Mouse (Mus musculus) midbrain, postnatal 0 days (tissue): ENCODE results near the gene March10. TPM values are rescaled to one million over a fixed set of nuclear protein-coding genes. Genes with fewer than 3 reads are reported as not detected.

Source experiments
- ATAC-seq: fragments of 200-750 bp; cut with Nextera tagmentation; 2 replicates; pipeline ENCODE4 v1.8.0; 2017; ENCODE audit warnings: moderate number of reproducible peaks, mild to moderate bottlenecking, moderate TSS enrichment, moderate library complexity; ENCODE audit not compliant: low FRiP score
- DNase-seq: peaks from one replicate; pipeline ENCODE4 v3.0.0-alpha.2; 2015; ENCODE audit warnings: low spot score
- H3K27ac ChIP-seq: fragments of 300-500 bp; sonication (generic); 2 replicates; pipeline ENCODE4 v1.5.1; 2014; ENCODE audit warnings: low read depth, mild to moderate bottlenecking, low read length, mixed read lengths
- H3K27me3 ChIP-seq: fragments of 300-500 bp; sonication (generic); 2 replicates; pipeline ENCODE4 v1.6.1; 2014; ENCODE audit warnings: low read length, control low read depth, mixed read lengths; ENCODE audit not compliant: insufficient read depth
- H3K36me3 ChIP-seq: fragments of 300-500 bp; sonication (generic); 2 replicates; pipeline ENCODE4 v1.6.1; 2014; ENCODE audit warnings: low read length, control low read depth, mixed read lengths; ENCODE audit not compliant: insufficient read depth
- H3K4me1 ChIP-seq: fragments of 300-500 bp; sonication (generic); 2 replicates; pipeline ENCODE4 v1.6.1; 2014; ENCODE audit warnings: mild to moderate bottlenecking, control low read depth, antibody characterized with exemption, low read length, mixed read lengths; ENCODE audit not compliant: insufficient read depth
- H3K4me2 ChIP-seq: fragments of 300-500 bp; sonication (generic); 2 replicates; pipeline ENCODE4 v1.6.1; 2014; ENCODE audit warnings: low read depth, mild to moderate bottlenecking, low read length, mixed read lengths; ENCODE audit not compliant: poor library complexity, severe bottlenecking
- H3K4me3 ChIP-seq: fragments of 300-500 bp; sonication (generic); 2 replicates; pipeline ENCODE4 v1.5.1; 2014; ENCODE audit warnings: low read depth, mild to moderate bottlenecking, low read length, moderate library complexity
- H3K9ac ChIP-seq: fragments of 300-500 bp; sonication (generic); replicated peaks from 2 replicates; pipeline ENCODE4 v1.6.1; 2014; ENCODE audit warnings: mild to moderate bottlenecking, low read length, moderate library complexity, mixed read lengths; ENCODE audit not compliant: poor library complexity, severe bottlenecking
- H3K9me3 ChIP-seq: fragments of 300-500 bp; sonication (generic); 2 replicates; pipeline ENCODE4 v1.6.1; 2016; ENCODE audit warnings: low read length, control low read depth
- CTCF ChIP-seq: IDR thresholded peaks from 2 replicates; pipeline ENCODE4 v1.5.1; 2016; ENCODE audit warnings: antibody characterized with exemption, mild to moderate bottlenecking
- WGBS: fragments of 180-500 bp; shearing (Covaris S2); extraction: QIAGEN DNeasy Blood & Tissue Kit; methylation state at CpG from one replicate; pipeline ENCODE4 v1.1.7; 2014; 5-methylcytosine and 5-hydroxymethylcytosine counted together
- polyA plus RNA-seq: library from polyadenylated mRNA; unstranded; fragments of >200 nt; fragmentation: Nextera tagmentation; extraction: Ambion mirVana; gene quantifications from 2 replicates; pipeline ENCODE4 v1.2.1, GENCODE M21; 2015
- total RNA-seq: library from RNA; depleted of rRNA; stranded (reverse); fragments of >200 nt; gene quantifications from 2 replicates; pipeline ENCODE4 v1.2.3, GENCODE M21; 2014

The March10 gene
- total and polyA plus RNA-seq, 2 experiments from 2014 or later, result 0.69 to 0.77 TPM

- no peaks in the 10 kb centered on the region for H3K4me1 ChIP-seq
- no peaks in the 10 kb centered on the region for H3K27me3 ChIP-seq
- 55% methylated on average over 2 of the region's 2 CpGs for WGBS
- no peak for TF ChIP-seq CTCF
- H3K4me2 ChIP-seq, result no peak overlapping the region
- no peak overlapping the region for H3K4me3 ChIP-seq
- no peak for ATAC-seq
- H3K27ac ChIP-seq, result no peak overlapping the region
- DNase-seq, result no peak
- H3K9ac ChIP-seq, result no peak overlapping the region
- H3K36me3 ChIP-seq, result no peaks in the 10 kb centered on the region
- H3K9me3 ChIP-seq, result no peaks in the 10 kb centered on the region
These were observed 26.2 kb upstream of the March10 start for GRCm38 (mm10) chr11:105482747-105483146.

DNA sequence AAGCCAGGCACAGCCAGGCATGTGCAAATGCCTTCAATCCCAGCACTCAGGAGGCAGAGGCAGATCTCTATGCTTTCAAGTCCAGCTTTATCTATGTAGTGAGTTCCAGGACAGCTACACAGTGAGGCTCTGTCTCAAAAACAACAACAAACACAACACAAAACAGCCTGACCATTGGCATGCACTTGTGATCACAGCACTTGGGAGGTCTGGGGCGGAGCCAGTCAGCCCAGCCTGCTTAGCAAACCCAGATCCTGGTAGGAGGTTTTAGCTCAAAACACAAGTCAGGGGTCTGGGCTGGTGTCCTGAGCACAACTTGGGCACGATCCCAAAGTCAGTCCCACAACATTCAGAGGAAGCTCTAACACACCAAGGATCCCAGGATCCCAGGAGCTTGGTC, 18.2 kb upstream of the March10 start:
- WGBS, result 59% methylated on average over 2 of the region's 2 CpGs
- Histone ChIP-seq H3K4me2 (no peak overlapping the region), H3K9me3 (no peaks in the 10 kb centered on the region), H3K9ac (no peak overlapping the region), H3K27ac (no peak overlapping the region), H3K36me3 (no peaks in the 10 kb centered on the region), H3K4me1 (peaks cover 1% of the 10 kb centered on the region; the same call in 1 of the 2 replicates), H3K27me3 (no peaks in the 10 kb centered on the region), H3K4me3 (no peak overlapping the region)
- DNase-seq (no peak), ATAC-seq (no peak)
- no peak for TF ChIP-seq CTCF

- no peak overlapping the region for H3K4me3 ChIP-seq
- TF ChIP-seq CTCF, result no peak
- H3K4me1 ChIP-seq, result peaks cover 5% of the 10 kb centered on the region
- ATAC-seq (no peak), DNase-seq (no peak)
- H3K9ac ChIP-seq, result no peak overlapping the region
- H3K36me3 ChIP-seq, result no peaks in the 10 kb centered on the region
- 49% methylated on average over 6 of the region's 6 CpGs for WGBS
- H3K27ac ChIP-seq, result no peak overlapping the region
- H3K27me3 ChIP-seq, result no peaks in the 10 kb centered on the region
- H3K4me2 ChIP-seq, result no peak overlapping the region
- no peaks in the 10 kb centered on the region for H3K9me3 ChIP-seq
These were observed 17.8 kb upstream of the March10 start for GRCm38 (mm10) chr11:105474352-105474736.

DNA sequence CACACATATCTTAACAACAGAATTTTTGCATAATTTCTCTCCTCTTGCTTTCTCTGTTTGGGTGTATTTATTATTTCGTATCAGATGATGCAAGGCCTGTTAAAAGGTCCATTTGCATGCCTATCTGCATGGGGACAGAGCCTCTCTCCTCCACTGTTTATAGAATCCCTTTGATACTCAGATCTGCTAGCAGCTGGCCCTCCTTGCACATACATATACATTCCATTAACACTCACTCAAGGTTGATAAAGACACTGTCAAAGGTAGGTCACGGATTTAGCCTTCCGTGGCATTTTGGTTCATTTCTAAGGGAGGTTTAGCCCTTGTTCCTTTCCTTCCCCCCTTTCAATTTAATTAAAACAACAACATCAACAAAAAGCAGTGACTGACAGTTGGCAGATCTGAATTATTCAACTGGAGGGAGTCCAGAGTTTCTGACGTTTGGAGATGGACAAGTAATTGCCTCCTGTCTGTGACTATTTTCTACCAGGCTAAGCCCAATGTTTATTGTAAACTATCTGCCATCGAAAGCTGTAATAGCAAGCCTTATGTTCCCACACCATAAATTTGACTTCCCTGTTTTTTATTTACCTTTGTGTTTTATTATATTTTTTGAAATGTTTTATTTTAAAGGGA, 17.3 kb upstream of the March10 start:
- Histone ChIP-seq H3K27me3 (no peaks in the 10 kb centered on the region), H3K27ac (no peak overlapping the region), H3K9ac (no peak overlapping the region), H3K9me3 (no peaks in the 10 kb centered on the region), H3K36me3 (no peaks in the 10 kb centered on the region), H3K4me3 (no peak overlapping the region), H3K4me1 (peaks cover 6% of the 10 kb centered on the region), H3K4me2 (no peak overlapping the region)
- ATAC-seq (no peak), DNase-seq (no peak)
- TF ChIP-seq CTCF, result no peak
- WGBS, result 20% methylated on average over 5 of the region's 5 CpGs

DNA sequence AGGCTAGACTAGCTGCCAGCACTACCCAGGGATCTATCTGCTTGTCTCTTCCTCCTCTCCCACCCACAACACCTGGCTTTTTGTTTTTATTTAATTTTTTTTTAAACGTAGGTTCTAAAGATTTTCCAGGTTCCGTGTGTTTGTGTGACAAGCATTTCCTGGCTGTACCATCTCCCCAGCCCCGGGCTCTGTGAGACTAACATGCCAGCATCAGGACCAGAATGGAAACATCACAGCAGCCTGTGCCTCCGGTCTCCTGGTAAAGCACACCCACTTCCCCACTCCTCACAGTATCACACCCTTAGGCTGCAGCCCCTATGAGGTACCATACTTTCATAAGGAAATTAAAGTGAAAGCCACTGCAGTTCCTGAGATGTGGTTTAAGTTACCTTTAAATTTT, 16.1 kb upstream of the March10 start:
- DNase-seq, result no peak
- 78% methylated on average over 4 of the region's 4 CpGs for WGBS

DNA sequence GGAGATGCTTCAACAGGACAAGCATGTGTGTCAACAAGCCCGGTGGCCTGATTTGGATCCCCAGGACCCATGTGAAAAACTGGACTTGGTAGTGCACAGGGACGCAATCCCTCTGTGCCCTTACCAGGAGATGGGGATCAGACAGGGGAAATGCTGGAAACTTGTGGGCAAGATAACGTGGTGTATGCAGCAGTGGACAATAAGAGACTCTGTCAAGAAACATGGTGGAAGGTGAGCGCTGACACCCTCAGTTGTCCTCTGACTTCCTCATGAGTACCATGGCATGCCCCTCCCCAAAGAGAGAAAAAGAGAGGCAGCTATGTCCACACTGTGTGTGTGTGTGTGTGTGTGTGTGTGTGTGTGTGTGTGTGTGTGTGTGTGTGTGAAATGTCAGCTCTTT, 14.4 kb upstream of the March10 start:
- H3K36me3 ChIP-seq, result no peaks in the 10 kb centered on the region
- TF ChIP-seq CTCF, result no peak
- WGBS, result 90% methylated on average over 4 of the region's 4 CpGs
- no peak for ATAC-seq
- no peak overlapping the region for H3K4me3 ChIP-seq
- H3K9ac ChIP-seq, result no peak overlapping the region
- no peaks in the 10 kb centered on the region for H3K9me3 ChIP-seq
- H3K27ac ChIP-seq, result no peak overlapping the region
- no peak for DNase-seq
- peaks cover 6% of the 10 kb centered on the region for H3K4me1 ChIP-seq
- no peaks in the 10 kb centered on the region for H3K27me3 ChIP-seq
- H3K4me2 ChIP-seq, result no peak overlapping the region

More for the DNA sequence above, 16.1 kb upstream of the March10 start:
- H3K27me3 ChIP-seq, result no peaks in the 10 kb centered on the region
- ATAC-seq, result no peak
- no peak overlapping the region for H3K4me3 ChIP-seq
- H3K36me3 ChIP-seq, result no peaks in the 10 kb centered on the region
- H3K27ac ChIP-seq, result no peak overlapping the region
- H3K9me3 ChIP-seq, result no peaks in the 10 kb centered on the region
- H3K4me1 ChIP-seq, result peaks cover 6% of the 10 kb centered on the region
- no peak overlapping the region for H3K4me2 ChIP-seq
- no peak for TF ChIP-seq CTCF
- no peak overlapping the region for H3K9ac ChIP-seq
